ENCODE assay signal across 33 mouse cellular contexts in genomic region chr6:126213330-126213729, GRCm38 (mm10). TPM values are rescaled to one million over a fixed set of nuclear protein-coding genes. Genes with fewer than 3 reads are reported as not detected.
"Had no signal": no experiment of that assay in that cellular context is flagged by ENCODE, and none has a peak within 500 bp of the region (broad histone marks: within the 10 kb centered on the region; RNA-seq: fewer than 3 reads in every experiment).

No protein-coding gene starts in this region.

- H3K27ac ChIP-seq: limb, embryonic 10.5 days; limb, embryonic 12.5 days; limb, embryonic 13.5 days; limb, embryonic 15.5 days; liver, embryonic 12.5 days; liver, embryonic 13.5 days; liver, embryonic 14.5 days; liver, embryonic 15.5 days; lung, embryonic 15.5 days; macrophage; midbrain, embryonic 10.5 days; midbrain, embryonic 12.5 days; midbrain, embryonic 13.5 days; midbrain, embryonic 15.5 days had no signal

- H3K9me3 ChIP-seq: limb, embryonic 10.5 days; limb, embryonic 12.5 days; limb, embryonic 13.5 days; limb, embryonic 15.5 days; liver, embryonic 12.5 days; liver, embryonic 13.5 days; liver, embryonic 15.5 days; lung, embryonic 15.5 days; megakaryocyte, embryonic 14.5 days; midbrain, embryonic 10.5 days; midbrain, embryonic 12.5 days; midbrain, embryonic 13.5 days; midbrain, embryonic 15.5 days had no signal

- H3K4me3 ChIP-seq: limb, embryonic 10.5 days; limb, embryonic 12.5 days; limb, embryonic 13.5 days; limb, embryonic 15.5 days; liver, embryonic 12.5 days; liver, embryonic 13.5 days; liver, embryonic 15.5 days; lung, embryonic 15.5 days; megakaryocyte, embryonic 14.5 days; midbrain, embryonic 10.5 days; midbrain, embryonic 12.5 days; midbrain, embryonic 13.5 days; midbrain, embryonic 15.5 days; myocyte had no signal

- H3K36me3 ChIP-seq: limb, embryonic 10.5 days; limb, embryonic 12.5 days; limb, embryonic 13.5 days; limb, embryonic 15.5 days; liver, embryonic 12.5 days; liver, embryonic 13.5 days; liver, embryonic 15.5 days; lung, embryonic 15.5 days; midbrain, embryonic 10.5 days; midbrain, embryonic 12.5 days; midbrain, embryonic 13.5 days; midbrain, embryonic 15.5 days had no signal

- H3K4me1 ChIP-seq: limb, embryonic 10.5 days; limb, embryonic 13.5 days; limb, embryonic 15.5 days; liver, embryonic 12.5 days; liver, embryonic 13.5 days; liver, embryonic 15.5 days; lung, embryonic 15.5 days; megakaryocyte, embryonic 14.5 days; midbrain, embryonic 10.5 days; midbrain, embryonic 12.5 days; midbrain, embryonic 13.5 days; midbrain, embryonic 15.5 days had no signal

- H3K27me3 ChIP-seq: limb, embryonic 12.5 days; limb, embryonic 13.5 days; limb, embryonic 15.5 days; liver, embryonic 12.5 days; liver, embryonic 13.5 days; liver, embryonic 15.5 days; lung, embryonic 15.5 days; megakaryocyte, embryonic 14.5 days; midbrain, embryonic 12.5 days; midbrain, embryonic 13.5 days; midbrain, embryonic 15.5 days had no signal

- H3K9ac ChIP-seq: limb, embryonic 12.5 days; limb, embryonic 13.5 days; limb, embryonic 15.5 days; liver, embryonic 12.5 days; liver, embryonic 13.5 days; liver, embryonic 14.5 days; liver, embryonic 15.5 days; liver, postnatal 0 days; lung, embryonic 14.5 days; lung, embryonic 15.5 days; midbrain, embryonic 12.5 days; midbrain, embryonic 13.5 days; midbrain, embryonic 15.5 days had no signal

- DNase-seq: left cerebral cortex, postnatal 4 days; liver; liver, embryonic 13.5 days; liver, postnatal 0 days; lung, adult 18-20 months; lung, adult 2 months; lung, embryonic 14.5 days; lung, postnatal 10 days; lung, postnatal 14 days; lung, postnatal 36 days; lung, postnatal 4 days; midbrain, embryonic 14.5 days had no signal

- H3K4me2 ChIP-seq: limb, embryonic 12.5 days; limb, embryonic 13.5 days; limb, embryonic 15.5 days; liver, embryonic 11.5 days; liver, embryonic 12.5 days; liver, embryonic 13.5 days; liver, embryonic 15.5 days; lung, embryonic 14.5 days; lung, embryonic 15.5 days; midbrain, embryonic 11.5 days; midbrain, embryonic 12.5 days; midbrain, embryonic 13.5 days; midbrain, embryonic 15.5 days had no signal

RNA-seq across cellular contexts. Expression of gene Ntf3, which starts 46.6 kb away (rescaled TPM):
- total RNA-seq: megakaryocyte progenitor cell, adult 5-6 weeks; megakaryocyte, adult 5-6 weeks; megakaryocyte-erythroid progenitor cell, adult 5-6 weeks; monocyte, adult 5-6 weeks had no signal
- polyA plus RNA-seq: macrophage, myocyte had no signal
